Mouse (Mus musculus) mouse embryonic stem cell (cell line): ENCODE measurements around the gene Ryr1.
"Not testable (repeated sequence)": the region's sequence is repeated elsewhere in the genome, so short reads cannot be mapped to it uniquely, and the experiment has no call there.

Source experiments
- in situ Hi-C, 2 experiments: fragments of 300-500 bp; cut with MboI; formaldehyde crosslinking; loops; 1 replicate in 1 of 2; 3 replicates in 1 of 2; pipeline ENCODE4 v1.14.3; 2019 to 2020; ENCODE audit warnings: low sequenced_read_pairs in 2 of 2, low pct_unique_long_range_greater_than_20kb in 1 of 2, mixed read lengths in 1 of 2; ENCODE audit not compliant: unreplicated experiment in 1 of 2

The Ryr1 gene

DNA sequence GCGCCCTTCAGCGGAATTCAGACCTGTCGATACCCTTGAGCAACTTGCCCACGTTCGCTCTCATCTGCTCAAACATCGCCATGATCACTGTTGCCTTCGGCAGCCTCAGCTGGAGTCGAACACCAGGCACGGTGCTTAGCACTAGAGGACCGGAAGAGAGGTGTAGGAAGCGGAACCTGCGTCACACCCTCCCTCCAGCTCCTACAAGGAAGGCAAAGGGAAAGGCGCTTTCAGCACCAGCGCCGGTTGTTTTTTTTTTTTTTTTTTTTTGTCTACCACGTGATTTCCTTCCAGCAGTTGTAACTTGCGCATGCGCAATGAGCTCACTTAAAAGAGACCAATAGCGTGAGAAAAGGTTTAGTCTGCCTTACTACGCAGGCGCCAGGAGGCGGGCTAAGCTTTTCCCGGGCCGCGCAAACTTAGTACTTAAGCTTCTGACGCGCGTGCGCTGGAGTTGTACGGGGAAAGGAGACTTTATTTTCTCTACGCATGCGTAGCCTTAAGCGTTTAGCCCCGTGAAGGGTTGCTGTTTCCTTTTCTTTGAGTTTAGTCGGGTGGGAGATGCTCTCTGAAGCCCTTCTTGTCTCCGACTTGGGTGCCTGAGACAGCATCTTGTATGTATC, 143.2 kb downstream of the Ryr1 start, which contains the start of the genes Eif3k and Map4k1:
Gene Eif3k, minus strand, starts transcription at position 214 of the 623 bp plus-strand sequence.
Gene Map4k1, plus strand, starts transcription at position 400 of the 623 bp plus-strand sequence.
- in situ Hi-C loops, result no loop called here

DNA sequence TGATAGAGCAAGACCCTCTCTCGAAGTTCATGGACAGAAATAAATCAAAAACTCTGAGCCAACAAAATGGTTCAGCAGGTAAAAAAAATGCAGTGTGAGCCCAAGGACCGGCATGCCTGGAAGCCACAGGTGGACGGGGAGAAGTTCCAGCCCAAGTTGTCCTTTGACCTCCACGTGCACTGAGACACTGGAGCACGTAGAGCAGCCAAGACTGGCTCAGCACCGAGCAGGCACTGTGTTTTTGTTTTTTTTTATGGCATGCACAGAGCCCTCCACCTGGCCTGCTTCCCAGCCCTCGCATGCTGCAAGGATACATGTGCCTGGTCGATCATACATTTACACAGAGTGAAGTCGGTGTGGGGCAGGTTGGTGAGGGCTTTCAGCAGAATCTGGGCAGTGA, 147.4 kb downstream of the Ryr1 start:
- in situ Hi-C loops, result no loop called here

DNA sequence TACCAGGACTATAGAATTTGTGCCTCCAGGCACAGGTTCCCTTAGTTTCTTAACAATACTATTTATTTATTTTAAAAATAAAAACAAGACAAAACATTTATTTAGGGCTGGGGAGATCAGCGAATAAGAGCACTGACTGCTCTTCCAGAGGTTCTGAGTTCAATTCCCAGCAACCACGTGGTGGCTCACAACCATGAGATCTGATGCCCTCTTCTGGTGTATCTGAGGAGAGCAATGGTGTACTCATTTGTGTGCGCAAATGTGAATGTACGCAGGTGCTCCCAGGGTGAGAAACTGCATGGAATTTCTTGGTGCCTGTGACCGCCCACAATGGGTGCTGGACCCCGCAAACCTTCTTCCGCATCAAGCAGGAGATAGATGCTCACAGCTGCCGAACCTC, 152.0 kb downstream of the Ryr1 start:
- in situ Hi-C loops, result no loop called here

DNA sequence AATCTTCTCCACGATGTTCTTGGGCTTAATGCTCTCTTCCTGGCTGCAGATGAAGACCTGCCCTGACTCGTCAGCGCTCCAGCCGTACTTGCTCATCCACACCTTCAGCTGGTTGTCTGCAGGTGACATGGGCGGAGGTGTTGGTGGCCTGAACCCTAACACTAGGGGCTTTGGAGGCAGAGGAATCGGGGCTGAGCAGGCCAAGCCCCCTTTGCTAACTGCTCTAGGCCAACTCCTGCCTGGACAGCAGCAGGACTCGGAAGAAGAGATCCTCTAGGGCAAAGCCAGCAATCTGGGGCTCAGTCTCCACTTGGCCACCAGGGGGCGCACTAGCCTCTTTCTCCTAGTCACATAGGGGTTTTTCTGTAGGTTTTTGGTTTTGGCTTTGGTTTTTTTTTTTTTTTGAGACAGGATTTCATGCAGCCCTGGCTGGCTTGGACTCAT, 152.4 kb downstream of the Ryr1 start:
- in situ Hi-C loops, result no loop called here

DNA sequence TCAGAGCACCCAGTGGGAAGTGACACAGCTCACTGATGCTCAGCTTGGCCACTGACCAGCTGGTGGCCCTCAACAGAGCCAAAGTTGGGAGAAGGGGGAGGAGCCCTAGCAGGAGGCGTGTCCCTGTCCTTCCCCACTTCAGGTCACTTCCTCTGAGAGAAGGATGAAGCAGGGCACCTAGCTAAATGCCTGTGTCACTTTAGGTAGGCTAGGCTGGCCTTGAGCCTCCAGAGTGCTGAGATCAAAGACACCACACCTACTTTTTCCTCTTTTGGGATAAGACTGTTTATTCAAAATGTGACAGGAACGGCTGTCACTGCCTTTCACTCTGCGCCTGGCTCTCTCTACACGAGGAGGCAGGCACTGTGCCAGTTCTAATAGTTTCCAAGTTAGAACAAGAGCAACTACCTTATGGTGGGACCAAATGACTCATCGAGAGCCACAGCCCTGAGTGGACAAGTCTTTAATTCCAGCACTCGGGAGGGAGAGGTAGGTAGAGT, 153.2 kb downstream of the Ryr1 start:
- in situ Hi-C loops, result no loop called here

DNA sequence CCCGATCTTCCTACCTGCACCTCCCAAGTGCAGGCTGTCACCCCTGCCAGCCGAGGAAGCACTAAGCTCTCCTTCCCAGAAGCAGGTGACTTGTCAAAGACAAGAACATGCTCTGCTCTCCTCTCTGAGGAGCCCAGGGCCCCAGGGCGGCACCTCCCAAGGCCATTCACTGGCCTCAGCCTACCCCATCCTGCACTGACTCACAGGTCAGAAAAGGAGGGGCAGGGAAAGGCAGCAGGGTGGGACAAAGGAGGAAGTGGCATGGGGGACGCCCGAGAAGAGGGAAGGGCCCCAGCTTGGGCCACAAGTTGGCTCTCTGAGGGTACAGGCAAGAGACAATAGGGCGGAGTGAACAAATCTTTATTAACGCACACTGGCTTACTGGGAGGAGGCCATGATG, 153.9 kb downstream of the Ryr1 start:
- in situ Hi-C loops, result no loop called here

DNA sequence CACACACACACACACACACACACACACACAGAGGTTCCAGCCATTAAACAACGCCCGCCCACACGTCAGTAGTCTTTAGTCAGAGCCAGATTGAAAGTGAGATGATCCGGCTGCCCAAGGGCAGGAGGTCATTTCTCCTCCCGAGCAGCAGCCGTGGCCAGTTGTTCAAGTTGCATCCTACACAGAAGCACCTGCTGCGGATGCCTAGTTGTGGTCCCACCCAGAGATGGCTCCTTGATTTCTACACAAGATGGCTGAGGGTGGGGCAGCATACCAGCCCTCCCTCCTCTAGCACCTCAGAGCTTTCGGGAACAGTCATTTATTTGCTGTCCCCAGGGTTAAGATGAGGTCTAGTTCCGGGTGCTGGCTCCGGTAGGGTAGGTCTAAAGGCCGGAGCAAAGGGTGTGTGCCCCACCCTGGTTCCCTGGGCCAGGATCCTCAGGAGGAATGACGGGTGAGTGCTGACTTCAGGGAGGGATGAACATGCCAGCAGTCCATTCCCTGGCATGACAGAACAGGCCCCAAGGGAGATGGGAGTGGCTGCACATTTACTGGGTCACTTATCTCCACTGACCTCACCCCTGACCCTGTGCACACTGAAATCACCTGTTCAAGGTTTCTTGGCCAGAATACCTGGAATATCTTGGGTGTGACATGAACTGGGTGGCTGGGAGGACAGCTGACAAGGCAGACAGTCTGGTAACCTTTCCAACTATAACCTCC, 155.1 kb downstream of the Ryr1 start:
- in situ Hi-C loops, result no loop called here

DNA sequence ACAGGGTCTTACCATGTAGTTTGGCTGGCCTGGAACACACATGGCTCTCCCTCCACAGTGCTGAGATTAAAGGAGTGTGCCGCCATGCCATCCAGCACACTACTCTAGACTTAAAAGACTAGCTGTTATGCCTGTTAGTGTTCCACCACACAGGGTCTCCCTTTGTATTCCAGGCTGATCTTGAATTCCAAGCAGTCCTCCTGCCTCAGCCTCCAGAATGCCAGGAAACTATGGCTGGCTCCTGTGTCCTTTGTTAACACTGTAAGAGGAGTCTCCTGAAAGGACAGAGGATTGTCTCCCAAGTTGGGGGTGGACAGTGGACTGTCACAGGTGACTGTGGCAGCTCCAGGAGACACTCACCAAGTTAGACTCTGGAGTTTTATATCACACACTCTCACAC, 155.7 kb downstream of the Ryr1 start:
- in situ Hi-C loops, result no loop called here

DNA sequence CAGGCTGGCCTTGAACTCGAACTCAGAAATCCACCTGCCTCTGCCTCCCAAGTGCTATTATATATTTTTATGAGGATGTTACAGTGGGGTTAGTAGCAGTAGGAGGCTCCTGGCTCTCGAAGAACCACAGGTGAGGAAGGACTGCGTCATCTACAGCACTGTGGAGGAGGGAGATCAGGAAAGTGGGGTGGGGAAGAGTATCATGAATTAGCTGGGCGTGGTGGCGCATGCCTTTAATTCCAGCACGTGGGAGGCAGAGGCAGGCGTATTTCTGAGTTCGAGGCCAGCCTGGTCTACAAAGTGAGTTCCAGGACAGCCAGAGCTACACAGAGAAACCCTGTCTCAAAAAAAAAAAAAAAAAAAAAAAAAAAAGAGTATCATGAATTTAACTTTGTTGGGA, 156.9 kb downstream of the Ryr1 start:
- in situ Hi-C loops, result not testable (repeated sequence)

DNA sequence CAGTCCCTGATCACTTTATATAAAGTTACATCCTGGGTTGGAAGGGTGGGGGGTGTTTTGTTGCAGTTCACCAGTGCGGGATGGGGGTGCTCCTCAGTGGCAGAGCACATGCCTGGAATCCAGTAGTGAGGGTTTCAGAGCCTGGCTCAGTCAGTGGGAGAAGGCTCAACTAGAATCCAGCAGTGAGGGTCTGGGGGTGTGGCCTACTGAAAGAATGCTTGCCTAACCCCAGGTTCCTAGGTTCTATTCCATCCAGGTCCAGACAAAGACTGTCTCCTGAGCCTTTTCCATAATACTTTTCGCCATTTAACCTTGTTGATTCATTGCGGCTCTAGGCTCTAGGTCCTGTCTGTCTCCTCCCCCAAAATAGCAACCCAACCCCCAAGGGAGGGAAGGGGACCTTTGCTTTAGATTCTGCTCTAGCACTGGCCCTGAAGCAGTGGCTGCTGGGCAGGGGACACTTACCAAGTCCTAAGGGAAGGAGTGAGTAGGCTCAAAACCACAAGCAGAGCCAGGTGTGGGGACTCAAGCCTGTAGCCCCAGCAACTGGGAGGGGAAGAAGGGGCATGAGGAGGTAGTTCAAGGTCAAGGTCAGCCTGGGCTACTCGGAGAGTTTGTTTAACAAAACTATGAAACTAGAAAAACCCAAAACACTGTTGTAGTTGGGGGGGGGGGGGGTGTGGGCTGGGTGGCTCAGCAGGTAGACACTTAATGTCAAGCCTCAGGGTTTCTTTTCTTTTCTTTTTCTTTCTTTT, 158.1 kb downstream of the Ryr1 start:
- in situ Hi-C loops, result no loop called here

DNA sequence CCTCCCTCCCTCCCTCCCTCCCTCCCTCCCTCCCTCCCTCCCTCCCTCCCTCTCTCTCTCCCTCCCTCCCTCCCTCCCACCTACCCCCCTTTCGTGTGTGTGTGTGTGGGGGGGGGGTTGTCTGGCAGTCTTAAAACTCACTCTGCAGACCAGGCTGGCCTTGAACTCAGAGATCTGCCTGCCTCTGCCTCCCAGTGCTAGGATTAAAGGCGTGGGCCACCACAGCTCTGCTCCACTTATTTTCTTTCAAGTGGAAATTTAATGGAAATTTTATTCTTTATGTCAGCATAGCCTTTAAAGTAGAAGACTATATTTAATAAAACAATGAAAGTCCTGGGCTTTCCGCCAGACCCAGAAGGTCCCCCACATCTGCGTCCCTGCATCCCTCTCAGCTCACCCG, 158.8 kb downstream of the Ryr1 start:
- in situ Hi-C loops, result no loop called here

DNA sequence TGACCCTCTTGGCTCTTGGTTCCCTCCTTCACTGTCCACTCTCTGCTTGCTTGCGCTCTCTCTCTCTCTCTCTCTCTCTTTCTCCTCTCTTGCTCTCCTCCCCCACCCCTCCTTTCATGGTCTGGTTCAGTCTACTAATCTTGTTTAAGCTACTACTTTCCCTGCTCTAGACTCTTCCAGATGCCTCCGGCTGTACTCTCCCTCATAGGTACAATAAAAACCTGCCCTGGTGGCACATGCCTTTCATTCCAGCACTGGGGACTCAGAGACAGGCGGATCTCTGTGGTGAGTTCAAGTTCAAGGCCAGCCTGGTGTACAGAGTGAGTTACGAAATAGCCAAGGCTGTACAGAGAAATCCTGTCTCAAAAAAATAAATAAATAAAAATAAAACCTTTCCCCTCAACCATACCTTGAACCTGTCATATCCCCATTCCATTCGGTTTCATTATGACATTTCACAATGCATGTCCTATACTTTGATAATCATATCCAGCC, 159.6 kb downstream of the Ryr1 start:
- in situ Hi-C loops, result no loop called here

DNA sequence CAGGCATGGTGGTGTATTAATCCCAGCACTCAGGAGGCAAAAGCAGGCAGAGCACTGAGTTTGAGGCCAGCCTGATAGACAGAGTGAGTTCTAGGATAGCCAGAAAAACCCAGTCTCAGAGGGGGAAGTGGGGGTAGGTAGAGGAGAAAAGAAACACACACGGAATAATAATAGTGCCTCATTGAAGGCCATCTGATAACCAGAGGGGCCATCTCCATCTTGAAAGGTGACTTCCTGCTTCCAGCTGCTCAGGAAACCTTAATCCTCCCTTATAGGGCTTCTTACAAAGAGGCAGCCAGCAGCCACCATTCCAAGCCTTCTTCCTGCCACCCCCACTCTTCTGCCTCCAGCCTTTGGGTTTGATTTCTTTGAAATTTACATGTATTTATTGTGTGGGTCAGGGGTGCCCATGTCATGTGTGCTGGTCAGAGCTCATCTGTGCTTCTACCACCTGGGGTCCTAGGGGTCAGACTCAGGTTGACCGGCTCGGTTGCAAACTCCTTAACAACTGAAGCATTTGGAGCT, 161.5 kb downstream of the Ryr1 start:
- in situ Hi-C loops, result no loop called here

DNA sequence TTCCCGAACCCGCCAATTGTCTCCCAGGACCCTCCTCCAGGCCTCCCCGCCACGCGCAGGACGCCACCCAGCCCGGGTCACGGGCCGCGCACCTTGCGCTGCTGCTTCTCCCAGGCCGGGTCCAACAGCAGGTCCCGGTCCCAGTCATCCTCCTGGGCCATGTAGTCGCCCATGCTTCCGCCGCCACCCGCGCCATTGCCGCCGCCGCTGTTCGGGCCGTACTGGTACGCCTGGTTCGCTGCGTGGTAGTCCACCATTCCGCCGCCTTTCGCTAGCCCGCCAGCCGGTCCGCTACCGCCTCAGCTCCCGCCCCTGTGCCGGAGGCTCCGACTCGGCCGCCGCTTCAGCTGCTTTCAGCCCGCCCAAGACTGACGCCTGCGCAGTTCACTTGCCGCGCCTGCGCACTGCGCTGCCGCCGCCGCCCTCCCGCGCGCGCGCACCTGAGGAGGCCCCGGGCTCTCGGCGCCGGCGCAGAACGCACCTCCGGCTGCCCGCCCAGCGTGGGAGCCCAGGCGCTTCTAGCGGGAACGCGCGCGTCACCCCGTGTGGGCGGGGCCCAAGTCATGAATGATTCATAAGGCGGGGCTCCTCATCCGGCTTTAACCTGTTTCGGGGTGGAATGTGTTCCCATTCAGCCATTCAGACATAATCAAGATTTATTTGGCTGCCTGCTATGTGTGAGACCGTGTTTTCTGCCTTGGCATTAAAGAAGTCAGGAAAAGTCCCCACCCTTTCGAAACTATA, 162.9 kb downstream of the Ryr1 start, which contains the start of gene Actn4:
Gene Actn4, minus strand, starts transcription at position 414 of the 744 bp plus-strand sequence.
- in situ Hi-C loops, result no loop called here

DNA sequence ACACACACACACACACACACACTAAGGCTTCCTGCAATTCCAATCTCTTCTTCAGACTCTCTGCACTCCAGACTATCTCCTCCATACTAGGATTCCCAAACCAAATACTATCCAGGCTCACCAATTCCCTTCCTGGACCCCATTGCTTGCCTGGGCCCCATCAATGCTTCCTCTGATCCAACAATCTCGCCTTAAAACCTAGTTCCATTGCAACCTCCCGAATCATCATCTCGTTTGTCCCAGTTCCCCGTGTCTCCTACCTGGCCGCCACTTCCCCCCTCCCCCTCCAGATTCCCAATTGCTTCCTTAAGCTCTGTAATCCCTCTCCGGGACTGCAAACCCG, 163.4 kb downstream of the Ryr1 start:
- in situ Hi-C loops, result no loop called here

DNA sequence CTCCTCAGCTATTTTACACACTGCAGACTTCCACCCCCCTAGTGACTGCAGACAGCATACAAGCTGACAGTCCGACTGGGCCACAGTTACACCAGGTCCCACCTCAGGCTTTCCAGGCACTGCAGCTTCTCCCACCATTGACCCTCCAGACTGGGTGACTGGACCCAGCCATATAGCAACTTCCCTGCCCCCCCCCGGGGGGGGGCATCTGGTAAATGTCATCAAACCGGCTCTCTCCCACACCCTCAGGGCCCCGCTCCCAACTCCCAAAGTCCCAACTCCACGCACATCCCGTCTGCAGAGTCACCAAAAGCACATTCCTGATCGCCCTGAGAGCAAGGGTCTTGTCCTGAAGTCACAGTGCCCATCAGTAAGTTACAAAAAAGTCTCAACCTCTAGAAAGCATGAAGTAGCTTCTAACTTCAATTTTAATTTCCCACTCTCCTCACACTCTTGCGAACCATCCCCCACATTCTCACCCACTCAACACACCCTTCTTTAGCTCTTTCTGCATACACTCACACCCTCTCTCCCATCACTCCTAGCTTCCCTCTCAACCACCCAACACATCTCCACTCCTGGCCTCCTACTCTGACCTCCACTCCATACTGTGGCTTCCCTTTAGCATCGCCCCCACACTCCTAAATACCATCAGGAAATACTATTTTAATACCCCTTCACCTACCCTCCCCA, 164.5 kb downstream of the Ryr1 start:
- in situ Hi-C loops, result no loop called here

DNA sequence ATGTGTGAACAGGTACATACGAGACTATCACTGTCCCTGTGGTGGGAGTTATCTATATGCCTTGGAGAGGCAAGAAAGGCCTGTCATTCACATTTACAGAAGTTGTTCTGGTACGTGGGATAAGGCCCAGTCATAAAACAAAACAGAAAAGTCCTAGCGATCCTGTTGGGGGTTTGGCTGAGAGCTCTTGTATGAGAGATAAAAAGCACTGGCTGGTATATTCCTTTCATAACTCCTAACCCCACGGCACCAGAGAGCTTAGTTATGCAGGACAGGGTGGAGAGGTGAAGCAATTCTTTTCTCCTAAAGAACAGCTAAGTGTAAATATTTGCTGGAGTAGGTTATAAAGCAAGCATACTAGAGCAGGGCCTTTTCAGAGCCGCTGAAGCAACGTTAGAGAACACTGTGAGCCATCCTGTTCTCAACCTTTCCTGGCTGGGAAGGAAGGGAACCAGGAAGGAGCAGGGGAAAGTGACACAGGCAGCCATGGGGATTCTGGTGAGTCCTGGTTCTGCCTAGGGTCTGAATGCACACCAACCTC, 165.4 kb downstream of the Ryr1 start:
- in situ Hi-C loops, result no loop called here

DNA sequence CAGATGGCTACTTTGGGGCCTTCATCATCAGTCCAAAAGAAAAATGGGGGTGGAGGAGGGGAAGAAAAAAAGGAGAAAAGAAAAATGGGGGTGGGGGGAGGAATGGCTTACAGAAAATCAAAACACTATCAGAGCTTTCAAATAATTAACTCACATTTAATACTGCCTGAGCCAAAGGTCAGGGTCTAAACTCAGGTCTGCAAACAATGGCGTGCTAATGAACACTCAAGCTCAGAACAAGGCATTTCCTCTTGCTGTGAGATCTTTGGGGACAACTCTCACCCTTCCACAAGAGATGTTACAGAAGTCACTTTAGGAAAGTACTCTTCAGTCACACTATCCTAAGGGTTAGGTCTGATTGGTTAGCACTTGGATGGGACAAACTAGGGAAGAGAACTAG, 166.2 kb downstream of the Ryr1 start:
- in situ Hi-C loops, result no loop called here
